Mouse (Mus musculus) forebrain, embryonic 11.5 days (tissue): Measurements from ENCODE around the gene Bet1l. TPM values are rescaled to one million over a fixed set of nuclear protein-coding genes. Genes with fewer than 3 reads are reported as not detected.
A peak's percentile ranks its signal among the peaks of the same experiment; 100 is the strongest.

Source experiments
- ATAC-seq: fragments of 200-750 bp; cut with Nextera tagmentation; replicated peaks from 2 replicates; pipeline ENCODE4 v1.8.0; 2017; ENCODE audit warnings: moderate TSS enrichment; ENCODE audit not compliant: low FRiP score
- DNase-seq: peaks from one replicate; pipeline ENCODE4 v3.0.0-alpha.2; 2017; ENCODE audit warnings: low spot score
- H3K27ac ChIP-seq: fragments of 300-500 bp; sonication (generic); 2 replicates; pipeline ENCODE4 v1.5.1; 2014; ENCODE audit warnings: low read depth, low read length
- H3K27me3 ChIP-seq: fragments of 300-500 bp; sonication (generic); 2 replicates; pipeline ENCODE4 v1.6.1; 2014; ENCODE audit warnings: mild to moderate bottlenecking, low read length, mixed read lengths; ENCODE audit not compliant: control insufficient read depth, insufficient read depth
- H3K36me3 ChIP-seq: fragments of 300-500 bp; sonication (generic); 2 replicates; pipeline ENCODE4 v1.6.1; 2014; ENCODE audit warnings: mild to moderate bottlenecking, low read length, moderate library complexity, mixed read lengths; ENCODE audit not compliant: control insufficient read depth, insufficient read depth
- H3K4me1 ChIP-seq: fragments of 300-500 bp; sonication (generic); replicated peaks from 2 replicates; pipeline ENCODE4 v1.6.1; 2014; ENCODE audit warnings: low read length, mixed read lengths; ENCODE audit not compliant: control insufficient read depth, insufficient read depth
- H3K4me2 ChIP-seq: fragments of 300-500 bp; sonication (generic); 2 replicates; pipeline ENCODE4 v1.6.1; 2014; ENCODE audit warnings: low read depth, mild to moderate bottlenecking, low read length, moderate library complexity, mixed read lengths; ENCODE audit not compliant: severe bottlenecking
- H3K4me3 ChIP-seq: fragments of 300-500 bp; sonication (generic); 2 replicates; pipeline ENCODE4 v1.5.1; 2014; ENCODE audit warnings: low read depth, low read length
- H3K9ac ChIP-seq: fragments of 300-500 bp; sonication (generic); 2 replicates; pipeline ENCODE4 v1.6.1; 2014; ENCODE audit warnings: low read length
- H3K9me3 ChIP-seq: fragments of 300-500 bp; sonication (generic); 2 replicates; pipeline ENCODE4 v1.6.1; 2016; ENCODE audit warnings: low read length, mixed read lengths; ENCODE audit not compliant: control insufficient read depth
- WGBS: fragments of 180-500 bp; shearing (Covaris S2); extraction: QIAGEN DNeasy Blood & Tissue Kit; methylation state at CpG from one replicate; pipeline ENCODE4 v1.1.7; 2014; 5-methylcytosine and 5-hydroxymethylcytosine counted together
- polyA plus RNA-seq: library from polyadenylated mRNA; unstranded; fragments of >200 nt; fragmentation: Nextera tagmentation; extraction: Ambion mirVana; gene quantifications from 2 replicates; pipeline ENCODE4 v1.2.1, GENCODE M21; 2014

The Bet1l gene
- 27.2 and 29.1 TPM in 2 replicates for polyA plus RNA-seq

GRCm38 (mm10) chr7:140857550-140858505, at the start of gene Bet1l:
TSS of gene Bet1l (minus strand) at chr7:140857577.
- 41% methylated on average over 40 of the region's 40 CpGs for WGBS
- peak; percentile 34 for ATAC-seq
- peak within 1 kb of the TSS; percentile 82 for H3K27ac ChIP-seq
- H3K9me3 ChIP-seq, result no peaks in the 10 kb centered on the region
- peaks cover 15% of the 10 kb centered on the region for H3K4me1 ChIP-seq
- peak within 1 kb of the TSS; percentile 87 for H3K9ac ChIP-seq
- H3K4me2 ChIP-seq, result peak within 1 kb of the TSS; percentile 98
- peak; percentile 53 for DNase-seq
- peaks cover 7% of the 10 kb centered on the region for H3K36me3 ChIP-seq
- no peaks in the 10 kb centered on the region for H3K27me3 ChIP-seq
- H3K4me3 ChIP-seq, result peak within 1 kb of the TSS; percentile 79

- H3K4me3 ChIP-seq, result no peak overlapping the region
- WGBS, result 90% methylated on average over 13 of the region's 13 CpGs
- peaks cover 3% of the 10 kb centered on the region; the same call in 1 of the 2 replicates for H3K4me1 ChIP-seq
- no peak overlapping the region for H3K4me2 ChIP-seq
- no peaks in the 10 kb centered on the region for H3K36me3 ChIP-seq
- no peak overlapping the region for H3K9ac ChIP-seq
- no peaks in the 10 kb centered on the region for H3K27me3 ChIP-seq
- H3K27ac ChIP-seq, result no peak overlapping the region
- H3K9me3 ChIP-seq, result no peaks in the 10 kb centered on the region
- DNase-seq (no peak), ATAC-seq (no peak)
Measured at GRCm38 (mm10) chr7:140907131-140907530, 49.8 kb upstream of the Bet1l start.

GRCm38 (mm10) chr7:140905642-140906081, 48.3 kb upstream of the Bet1l start:
- Histone ChIP-seq H3K9ac (no peak overlapping the region), H3K4me3 (no peak overlapping the region), H3K4me2 (no peak overlapping the region), H3K9me3 (no peaks in the 10 kb centered on the region), H3K27ac (no peak overlapping the region), H3K27me3 (no peaks in the 10 kb centered on the region), H3K4me1 (peaks cover 3% of the 10 kb centered on the region; the same call in 1 of the 2 replicates), H3K36me3 (no peaks in the 10 kb centered on the region)
- no peak for DNase-seq
- WGBS, result 91% methylated on average over 2 of the region's 2 CpGs
- no peak for ATAC-seq

GRCm38 (mm10) chr7:140903212-140903611, 45.8 kb upstream of the Bet1l start:
- H3K9ac ChIP-seq, result peak overlapping the region; percentile 27; the same call in 1 of the 2 replicates
- H3K4me2 ChIP-seq, result no peak overlapping the region
- H3K4me1 ChIP-seq, result no peaks in the 10 kb centered on the region
- ATAC-seq (peak; percentile 72), DNase-seq (peak; percentile 86)
- no peak overlapping the region for H3K27ac ChIP-seq
- H3K36me3 ChIP-seq, result peaks cover 6% of the 10 kb centered on the region; the same call in 1 of the 2 replicates
- H3K4me3 ChIP-seq, result no peak overlapping the region
- H3K27me3 ChIP-seq, result no peaks in the 10 kb centered on the region
- 27% methylated on average over 13 of the region's 13 CpGs for WGBS
- no peaks in the 10 kb centered on the region for H3K9me3 ChIP-seq

- no peak overlapping the region for H3K4me2 ChIP-seq
- H3K9me3 ChIP-seq, result no peaks in the 10 kb centered on the region
- H3K9ac ChIP-seq, result no peak overlapping the region
- no peak for ATAC-seq
- no peaks in the 10 kb centered on the region for H3K4me1 ChIP-seq
- WGBS, result 66% methylated on average over 15 of the region's 15 CpGs
- H3K4me3 ChIP-seq, result no peak overlapping the region
- no peaks in the 10 kb centered on the region for H3K27me3 ChIP-seq
- no peak for DNase-seq
- peaks cover 10% of the 10 kb centered on the region; the same call in 1 of the 2 replicates for H3K36me3 ChIP-seq
- no peak overlapping the region for H3K27ac ChIP-seq
Measured at GRCm38 (mm10) chr7:140902036-140902875, 44.9 kb upstream of the Bet1l start.

- Histone ChIP-seq H3K4me2 (no peak within 1 kb of the TSS), H3K9me3 (no peaks in the 10 kb centered on the region), H3K4me1 (no peaks in the 10 kb centered on the region), H3K36me3 (peaks cover 13% of the 10 kb centered on the region; the same call in 1 of the 2 replicates), H3K27me3 (no peaks in the 10 kb centered on the region), H3K4me3 (no peak within 1 kb of the TSS), H3K27ac (no peak within 1 kb of the TSS), H3K9ac (no peak within 1 kb of the TSS)
- DNase-seq, result no peak
- ATAC-seq, result no peak
- WGBS, result 85% methylated on average over 10 of the region's 10 CpGs
Measured at GRCm38 (mm10) chr7:140900220-140900619, 42.8 kb upstream of the Bet1l start, which contains the start of gene Cox8b. TSS of gene Cox8b (minus strand) at chr7:140900446.

GRCm38 (mm10) chr7:140899121-140899520, 41.7 kb upstream of the Bet1l start:
- Histone ChIP-seq H3K36me3 (peaks cover 13% of the 10 kb centered on the region; the same call in 1 of the 2 replicates), H3K27me3 (no peaks in the 10 kb centered on the region), H3K4me1 (no peaks in the 10 kb centered on the region), H3K9ac (no peak overlapping the region), H3K4me3 (no peak overlapping the region), H3K4me2 (no peak overlapping the region), H3K27ac (no peak overlapping the region), H3K9me3 (no peaks in the 10 kb centered on the region)
- 83% methylated on average over 3 of the region's 3 CpGs for WGBS
- DNase-seq (no peak), ATAC-seq (no peak)

GRCm38 (mm10) chr7:140897863-140898262, 40.5 kb upstream of the Bet1l start:
- no peak for ATAC-seq
- no peak overlapping the region for H3K4me2 ChIP-seq
- H3K9ac ChIP-seq, result no peak overlapping the region
- H3K9me3 ChIP-seq, result no peaks in the 10 kb centered on the region
- WGBS, result 88% methylated on average over 7 of the region's 7 CpGs
- H3K4me1 ChIP-seq, result no peaks in the 10 kb centered on the region
- H3K4me3 ChIP-seq, result no peak overlapping the region
- H3K27me3 ChIP-seq, result no peaks in the 10 kb centered on the region
- H3K36me3 ChIP-seq, result peaks cover 13% of the 10 kb centered on the region; the same call in 1 of the 2 replicates
- no peak overlapping the region for H3K27ac ChIP-seq
- no peak for DNase-seq
